Mouse (Mus musculus) liver, embryonic 14.5 days (tissue): ENCODE data around the gene Adam30.

ENCODE experiments used
- CTCF ChIP-seq: IDR thresholded peaks from 2 replicates; pipeline ENCODE4 v1.5.1; 2016; ENCODE audit warnings: antibody characterized with exemption, low read depth, control low read depth
- EP300 ChIP-seq: IDR thresholded peaks from 2 replicates; pipeline ENCODE4 v1.6.1; 2016; ENCODE audit warnings: antibody characterized with exemption, low read depth

- no peak for TF ChIP-seq CTCF
- TF ChIP-seq EP300: no peak
Observed at GRCm38 (mm10) chr3:98127775-98128174, 32.7 kb upstream of the Adam30 start.
